Mouse (Mus musculus) neural tube, embryonic 12.5 days (tissue): ENCODE data around the gene Muc13. TPM values are rescaled to one million over a fixed set of nuclear protein-coding genes. Genes with fewer than 3 reads are reported as not detected.

Experiments
- ATAC-seq: fragments of 200-750 bp; cut with Nextera tagmentation; 2 replicates; pipeline ENCODE4 v1.8.0; 2017; ENCODE audit warnings: low read depth, mild to moderate bottlenecking, moderate TSS enrichment, moderate library complexity; ENCODE audit not compliant: low FRiP score
- H3K27ac ChIP-seq: fragments of 300-500 bp; sonication (generic); 2 replicates; pipeline ENCODE4 v1.5.1; 2016
- H3K27me3 ChIP-seq: fragments of 300-500 bp; sonication (generic); replicated peaks from 2 replicates; pipeline ENCODE4 v1.6.1; 2016; ENCODE audit warnings: mild to moderate bottlenecking
- H3K36me3 ChIP-seq: fragments of 300-500 bp; sonication (generic); 2 replicates; pipeline ENCODE4 v1.6.1; 2016; ENCODE audit warnings: mild to moderate bottlenecking
- H3K4me1 ChIP-seq: fragments of 300-500 bp; sonication (generic); 2 replicates; pipeline ENCODE4 v1.6.1; 2016
- H3K4me2 ChIP-seq: fragments of 300-500 bp; sonication (generic); replicated peaks from 2 replicates; pipeline ENCODE4 v1.6.1; 2016; ENCODE audit warnings: mild to moderate bottlenecking
- H3K4me3 ChIP-seq: fragments of 300-500 bp; sonication (generic); 2 replicates; pipeline ENCODE4 v1.5.1; 2016
- H3K9ac ChIP-seq: fragments of 300-500 bp; sonication (generic); 2 replicates; pipeline ENCODE4 v1.6.1; 2016; ENCODE audit warnings: mild to moderate bottlenecking
- H3K9me3 ChIP-seq: fragments of 300-500 bp; sonication (generic); 2 replicates; pipeline ENCODE4 v1.6.1; 2016; ENCODE audit warnings: mild to moderate bottlenecking
- WGBS: fragments of 180-500 bp; shearing (Covaris S2); methylation state at CpG from one replicate; pipeline ENCODE4 v1.1.7; 2016; 5-methylcytosine and 5-hydroxymethylcytosine counted together
- polyA plus RNA-seq: library from polyadenylated mRNA; unstranded; fragments of >200 nt; fragmentation: Nextera tagmentation; extraction: Ambion mirVana; gene quantifications from 2 replicates; pipeline ENCODE4 v1.2.1, GENCODE M21; 2016

Muc13 gene
- polyA plus RNA-seq, 1 experiment from 2014 or later, result 0.16 TPM

DNA sequence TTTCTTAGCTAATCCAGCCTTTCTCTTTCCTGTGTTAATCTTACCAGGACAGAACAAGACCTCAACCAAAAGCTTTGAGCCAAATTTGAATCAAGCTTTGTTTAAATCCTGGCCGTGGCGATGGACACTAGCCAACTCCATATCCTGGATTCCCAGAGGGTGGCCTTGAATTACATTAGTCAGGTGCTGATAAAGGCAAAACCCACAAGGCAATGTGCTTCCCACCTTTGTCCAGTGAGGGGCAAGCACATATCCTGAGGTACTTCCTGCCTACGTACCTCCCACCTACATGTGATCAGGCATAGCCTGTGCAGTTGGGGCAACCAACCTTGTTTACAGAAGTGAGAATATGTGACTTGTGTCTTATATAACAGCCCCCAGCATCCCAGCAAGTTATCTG is 18.9 kb upstream of the Muc13 start:
- no peak overlapping the region for H3K4me3 ChIP-seq
- no peaks in the 10 kb centered on the region for H3K36me3 ChIP-seq
- no peaks in the 10 kb centered on the region for H3K4me1 ChIP-seq
- H3K27me3 ChIP-seq, result no peaks in the 10 kb centered on the region
- H3K9me3 ChIP-seq, result no peaks in the 10 kb centered on the region
- ATAC-seq, result no peak
- 90% methylated on average over 3 of the region's 3 CpGs for WGBS
- H3K9ac ChIP-seq, result no peak overlapping the region
- H3K4me2 ChIP-seq, result no peak overlapping the region
- no peak overlapping the region for H3K27ac ChIP-seq

DNA sequence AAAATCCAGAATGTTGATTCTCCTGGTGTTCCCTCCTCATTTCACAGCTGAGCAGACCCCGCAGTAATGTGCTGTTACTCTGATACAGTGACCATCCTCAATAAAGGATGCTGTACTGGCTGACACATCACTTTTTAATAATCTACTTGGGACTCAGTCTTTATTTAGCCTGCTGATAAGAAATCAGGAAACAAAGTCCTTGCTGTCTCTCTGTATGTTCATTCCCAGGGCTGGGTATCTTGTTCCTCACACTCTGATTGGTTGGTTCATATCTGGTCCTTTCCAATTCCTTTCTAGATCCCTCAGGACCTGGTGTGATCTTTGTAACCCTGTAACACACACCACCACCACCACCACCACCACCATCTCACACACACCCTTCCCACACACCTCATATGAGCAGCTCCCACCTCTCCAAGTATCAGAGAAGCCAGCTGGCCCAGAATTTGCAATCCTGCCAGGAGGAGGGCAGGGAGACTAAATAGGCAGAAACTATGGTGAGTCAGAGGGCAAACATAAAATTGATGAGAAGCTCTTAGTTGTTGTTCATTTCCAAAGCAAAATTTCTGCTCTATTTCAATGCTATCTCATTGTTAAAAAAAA is 18.0 kb upstream of the Muc13 start:
- Histone ChIP-seq H3K36me3 (no peaks in the 10 kb centered on the region), H3K4me1 (no peaks in the 10 kb centered on the region), H3K9me3 (no peaks in the 10 kb centered on the region), H3K27ac (no peak overlapping the region), H3K4me2 (no peak overlapping the region), H3K9ac (no peak overlapping the region), H3K27me3 (no peaks in the 10 kb centered on the region), H3K4me3 (no peak overlapping the region)
- WGBS, result 88% methylated on average over 1 of the region's 1 CpGs
- no peak for ATAC-seq

GRCm38 (mm10) chr16:33776766-33777529 is 16.9 kb upstream of the Muc13 start:
- 81% methylated on average over 7 of the region's 7 CpGs for WGBS

GRCm38 (mm10) chr16:33777607-33778006 is 16.2 kb upstream of the Muc13 start:
- no peak overlapping the region for H3K27ac ChIP-seq
- no peaks in the 10 kb centered on the region for H3K4me1 ChIP-seq
- H3K9ac ChIP-seq, result no peak overlapping the region
- no peak for ATAC-seq
- H3K36me3 ChIP-seq, result no peaks in the 10 kb centered on the region
- H3K9me3 ChIP-seq, result no peaks in the 10 kb centered on the region
- H3K4me2 ChIP-seq, result no peak overlapping the region
- H3K27me3 ChIP-seq, result no peaks in the 10 kb centered on the region
- 91% methylated on average over 6 of the region's 6 CpGs for WGBS
- H3K4me3 ChIP-seq, result no peak overlapping the region

More at GRCm38 (mm10) chr16:33776766-33777529, 16.9 kb upstream of the Muc13 start:
- H3K4me1 ChIP-seq, result no peaks in the 10 kb centered on the region
- no peak overlapping the region for H3K9ac ChIP-seq
- H3K36me3 ChIP-seq, result no peaks in the 10 kb centered on the region
- no peak for ATAC-seq
- H3K9me3 ChIP-seq, result no peaks in the 10 kb centered on the region
- no peak overlapping the region for H3K4me3 ChIP-seq
- H3K27me3 ChIP-seq, result no peaks in the 10 kb centered on the region
- no peak overlapping the region for H3K27ac ChIP-seq
- H3K4me2 ChIP-seq, result no peak overlapping the region

DNA sequence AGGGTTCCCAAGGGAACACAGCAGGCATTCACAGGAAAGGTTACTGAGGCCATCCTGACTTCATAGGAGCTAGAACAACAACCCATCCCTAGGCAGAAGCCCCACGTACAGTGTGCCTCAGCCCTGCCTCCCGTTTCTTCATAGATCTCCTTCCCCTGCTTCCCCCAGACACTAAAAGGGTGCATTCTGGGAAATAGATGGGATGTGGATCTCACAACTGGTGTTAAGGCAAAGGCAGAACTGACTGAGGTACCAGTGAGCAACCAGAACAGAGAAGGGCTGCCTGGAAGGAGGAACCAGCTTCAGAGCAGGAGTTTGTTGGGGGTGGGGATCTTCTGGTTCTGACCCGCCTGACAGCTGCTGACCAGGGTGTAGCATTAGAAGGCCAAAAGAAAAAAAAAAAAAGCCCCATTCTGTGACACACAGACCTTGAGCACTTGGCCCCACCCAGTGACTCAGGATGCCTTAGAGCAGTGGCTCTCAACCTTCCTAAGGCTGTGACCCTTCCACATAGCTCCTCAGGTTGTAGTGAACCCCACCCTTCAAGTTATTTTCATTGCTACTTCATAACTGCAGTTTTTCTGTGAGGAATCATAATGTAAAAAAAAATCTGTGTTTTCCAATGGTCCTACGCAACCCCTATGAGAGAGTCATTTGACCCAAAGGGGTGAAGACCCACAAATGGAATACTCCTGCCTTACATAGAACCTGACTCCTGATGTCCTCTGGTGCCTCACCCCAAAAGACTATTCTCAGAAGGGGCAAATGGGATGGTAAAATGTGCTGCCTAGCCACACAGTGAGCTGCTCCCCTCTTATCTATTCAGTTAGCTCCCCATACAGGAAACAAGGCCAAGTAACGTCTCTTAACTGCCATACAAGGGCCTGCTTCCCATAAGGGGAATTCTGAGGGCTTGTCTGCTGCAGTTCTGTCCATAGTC is 11.8 kb upstream of the Muc13 start:
- Histone ChIP-seq H3K27ac (no peak overlapping the region), H3K4me1 (no peaks in the 10 kb centered on the region), H3K4me2 (no peak overlapping the region), H3K4me3 (no peak overlapping the region), H3K36me3 (no peaks in the 10 kb centered on the region), H3K27me3 (no peaks in the 10 kb centered on the region), H3K9me3 (no peaks in the 10 kb centered on the region), H3K9ac (no peak overlapping the region)
- no peak for ATAC-seq
- WGBS, result 79% methylated on average over 5 of the region's 5 CpGs

DNA sequence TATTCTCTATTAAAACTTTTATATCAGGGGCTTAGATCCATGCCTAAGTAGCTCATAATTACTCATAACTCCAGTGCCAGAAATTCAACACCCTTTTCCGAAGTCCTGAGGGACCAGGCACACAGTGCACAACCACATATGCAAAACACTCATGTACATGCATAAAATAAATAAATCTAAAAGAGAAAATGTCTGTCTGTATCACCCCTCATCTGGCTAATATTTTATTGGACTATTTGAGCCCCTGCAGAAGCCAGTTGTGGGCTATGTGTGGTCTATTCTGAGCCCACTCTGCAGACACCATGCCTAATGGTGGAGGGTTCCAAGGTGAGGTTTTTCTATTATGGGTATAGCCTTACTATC is 11.1 kb upstream of the Muc13 start:
- 96% methylated on average over 1 of the region's 1 CpGs for WGBS

GRCm38 (mm10) chr16:33784547-33784946 is 9.3 kb upstream of the Muc13 start:
- ATAC-seq, result no peak
- no peaks in the 10 kb centered on the region for H3K4me1 ChIP-seq
- H3K9ac ChIP-seq, result no peak overlapping the region
- WGBS, result 85% methylated on average over 1 of the region's 1 CpGs
- H3K27me3 ChIP-seq, result no peaks in the 10 kb centered on the region
- H3K9me3 ChIP-seq, result no peaks in the 10 kb centered on the region
- no peak overlapping the region for H3K4me3 ChIP-seq
- no peak overlapping the region for H3K4me2 ChIP-seq
- no peaks in the 10 kb centered on the region for H3K36me3 ChIP-seq
- H3K27ac ChIP-seq, result no peak overlapping the region

More for the DNA sequence above, 11.1 kb upstream of the Muc13 start:
- Histone ChIP-seq H3K4me1 (no peaks in the 10 kb centered on the region), H3K27ac (no peak overlapping the region), H3K9me3 (no peaks in the 10 kb centered on the region), H3K36me3 (no peaks in the 10 kb centered on the region), H3K27me3 (no peaks in the 10 kb centered on the region), H3K9ac (no peak overlapping the region), H3K4me3 (no peak overlapping the region), H3K4me2 (no peak overlapping the region)
- no peak for ATAC-seq

DNA sequence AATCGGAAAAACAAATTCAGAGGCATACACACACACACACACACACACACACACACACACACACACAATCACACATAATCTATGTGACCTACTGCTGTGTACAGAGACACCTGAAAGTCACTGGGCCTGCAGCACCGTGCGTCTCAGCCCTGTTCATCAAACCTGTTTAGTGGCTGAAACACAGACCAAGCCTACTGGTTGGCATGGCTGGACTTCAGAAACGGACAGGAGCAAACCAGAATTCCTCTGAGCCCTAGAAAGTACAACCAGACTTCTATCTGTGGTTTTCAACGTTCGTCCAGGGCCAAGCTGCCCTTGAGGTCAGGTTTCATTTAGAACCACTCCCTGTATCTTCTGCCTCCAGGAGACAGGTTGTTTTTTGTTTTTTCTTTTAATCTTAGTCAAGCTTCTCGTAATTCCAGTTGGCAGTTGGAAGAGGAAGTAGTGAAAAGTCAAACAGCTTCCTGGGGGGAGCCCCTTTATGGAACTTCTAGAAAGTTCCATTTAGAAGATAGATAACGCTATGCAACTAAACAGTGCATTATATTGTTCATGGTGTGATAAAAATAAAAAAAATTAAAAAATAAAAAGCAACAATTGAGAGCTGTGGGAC is 8.6 kb upstream of the Muc13 start:
- Histone ChIP-seq H3K27me3 (no peaks in the 10 kb centered on the region), H3K4me3 (no peak overlapping the region), H3K36me3 (no peaks in the 10 kb centered on the region), H3K27ac (no peak overlapping the region), H3K4me1 (no peaks in the 10 kb centered on the region), H3K4me2 (no peak overlapping the region), H3K9ac (no peak overlapping the region), H3K9me3 (no peaks in the 10 kb centered on the region)
- 78% methylated on average over 8 of the region's 8 CpGs for WGBS
- ATAC-seq, result no peak

- ATAC-seq, result no peak
- no peak overlapping the region for H3K4me3 ChIP-seq
- no peak overlapping the region for H3K9ac ChIP-seq
- no peaks in the 10 kb centered on the region for H3K27me3 ChIP-seq
- H3K4me1 ChIP-seq, result no peaks in the 10 kb centered on the region
- WGBS, result 78% methylated on average over 7 of the region's 7 CpGs
- H3K36me3 ChIP-seq, result no peaks in the 10 kb centered on the region
- no peaks in the 10 kb centered on the region for H3K9me3 ChIP-seq
- no peak overlapping the region for H3K4me2 ChIP-seq
- no peak overlapping the region for H3K27ac ChIP-seq
Observed at GRCm38 (mm10) chr16:33786657-33787390, 7.0 kb upstream of the Muc13 start.

- H3K4me1 ChIP-seq, result no peaks in the 10 kb centered on the region
- WGBS, result 84% methylated on average over 4 of the region's 4 CpGs
- H3K4me3 ChIP-seq, result no peak overlapping the region
- no peaks in the 10 kb centered on the region for H3K9me3 ChIP-seq
- no peaks in the 10 kb centered on the region for H3K27me3 ChIP-seq
- ATAC-seq, result no peak
- H3K9ac ChIP-seq, result no peak overlapping the region
- H3K4me2 ChIP-seq, result no peak overlapping the region
- no peak overlapping the region for H3K27ac ChIP-seq
- H3K36me3 ChIP-seq, result no peaks in the 10 kb centered on the region
Observed at GRCm38 (mm10) chr16:33795106-33795505, 1.3 kb downstream of the Muc13 start.

DNA sequence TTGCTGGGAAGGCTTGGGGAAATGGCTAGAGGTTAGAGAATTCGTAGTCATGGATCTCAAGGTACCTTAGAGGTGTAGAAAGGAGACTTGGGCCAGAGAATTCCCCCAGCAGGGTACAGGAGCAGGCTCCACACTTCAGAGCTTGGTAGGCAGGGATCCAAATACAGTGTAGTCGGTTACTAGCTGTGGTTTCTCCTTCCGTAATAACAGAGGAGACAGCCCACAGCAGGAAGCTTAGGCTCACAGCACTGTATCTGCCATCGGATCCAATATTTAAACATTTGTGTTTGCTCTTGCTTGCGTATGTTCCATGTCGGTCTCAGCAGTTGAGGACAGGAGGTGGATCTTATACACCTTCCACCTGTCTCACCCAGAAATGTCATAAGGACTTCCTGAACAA is 2.0 kb downstream of the Muc13 start:
- H3K27ac ChIP-seq, result no peak overlapping the region
- H3K9me3 ChIP-seq, result no peaks in the 10 kb centered on the region
- H3K9ac ChIP-seq, result no peak overlapping the region
- no peaks in the 10 kb centered on the region for H3K4me1 ChIP-seq
- H3K27me3 ChIP-seq, result no peaks in the 10 kb centered on the region
- H3K4me2 ChIP-seq, result no peak overlapping the region
- 85% methylated on average over 6 of the region's 6 CpGs for WGBS
- H3K4me3 ChIP-seq, result no peak overlapping the region
- ATAC-seq, result no peak
- no peaks in the 10 kb centered on the region for H3K36me3 ChIP-seq
